Mouse (Mus musculus) MEL (cell line): ENCODE measurements around the gene Actn1. TPM values are rescaled to one million over a fixed set of nuclear protein-coding genes. Genes with fewer than 3 reads are reported as not detected.

Experiments
- DNase-seq: peaks from one replicate; pipeline ENCODE4 v3.0.0; 2011; ENCODE audit warnings: low read depth, low spot score
- H3K27ac ChIP-seq: 2 replicates; pipeline ENCODE4 v1.5.1; 2012; ENCODE audit warnings: low read depth, mild to moderate bottlenecking, control low read depth, low read length, moderate library complexity; ENCODE audit not compliant: control insufficient read depth
- H3K27me3 ChIP-seq, 2 experiments: fragments of 150-350 bp in 1 of 2; sonication (generic) in 1 of 2; 2 replicates each; pipeline ENCODE4 v1.6.1; 2012; ENCODE audit warnings: low read length in 2 of 2, mild to moderate bottlenecking in 2 of 2, improper control_type of control experiment in 1 of 2, moderate library complexity in 1 of 2; ENCODE audit not compliant: insufficient read depth in 2 of 2, control insufficient read depth in 1 of 2
- H3K36me3 ChIP-seq, 2 experiments: 2 replicates each; pipeline ENCODE4 v1.6.1; 2012 to 2014; ENCODE audit warnings: low read length in 2 of 2, improper control_type of control experiment in 1 of 2, inconsistent platforms in 1 of 2, mild to moderate bottlenecking in 1 of 2; ENCODE audit not compliant: insufficient read depth in 2 of 2, control insufficient read depth in 1 of 2
- H3K4me1 ChIP-seq, 2 experiments: fragments of 150-350 bp in 1 of 2; sonication (generic) in 1 of 2; 2 replicates each; pipeline ENCODE4 v1.6.1; 2012; ENCODE audit warnings: low read length in 2 of 2, improper control_type of control experiment in 1 of 2, mild to moderate bottlenecking in 1 of 2; ENCODE audit not compliant: insufficient read depth in 2 of 2, control insufficient read depth in 1 of 2
- H3K4me3 ChIP-seq, 2 experiments: fragments of 150-350 bp in 1 of 2; sonication (generic) in 1 of 2; 2 replicates each; pipeline ENCODE4 v1.5.1; 2012; ENCODE audit warnings: low read depth in 2 of 2, low read length in 2 of 2, mild to moderate bottlenecking in 2 of 2, moderate library complexity in 2 of 2, control low read depth in 1 of 2, improper control_type of control experiment in 1 of 2; ENCODE audit not compliant: control insufficient read depth in 1 of 2, insufficient read depth in 1 of 2
- H3K79me2 ChIP-seq: 2 replicates; pipeline ENCODE4 v1.6.1; 2012; ENCODE audit warnings: mild to moderate bottlenecking, low read length, moderate library complexity; ENCODE audit not compliant: control insufficient read depth, poor library complexity, insufficient read depth
- H3K9ac ChIP-seq: 2 replicates; pipeline ENCODE4 v1.6.1; 2012; ENCODE audit warnings: low read depth, mild to moderate bottlenecking, control low read depth, low read length, moderate library complexity; ENCODE audit not compliant: control insufficient read depth, poor library complexity, severe bottlenecking
- H3K9me3 ChIP-seq: fragments of 150-350 bp; sonication (generic); replicated peaks from 2 replicates; pipeline ENCODE4 v1.6.1; 2012; ENCODE audit warnings: mild to moderate bottlenecking, low read length, improper control_type of control experiment, moderate library complexity; ENCODE audit not compliant: insufficient read depth
- CHD2 ChIP-seq: IDR thresholded peaks from 2 replicates; pipeline ENCODE4 v1.6.1; 2011; ENCODE audit warnings: low read length, improper control_type of control experiment
- CTCF ChIP-seq, 3 experiments: IDR thresholded peaks in 2 of 3; conservative IDR thresholded peaks in 1 of 3; 2 replicates each; pipeline ENCODE4 v1.5.1; 2011 to 2012; ENCODE audit warnings: low read length in 3 of 3, low read depth in 2 of 3, mild to moderate bottlenecking in 2 of 3, improper control_type of control experiment in 1 of 3, inconsistent platforms in 1 of 3, mixed read lengths in 1 of 3, moderate library complexity in 1 of 3; ENCODE audit not compliant: control insufficient read depth in 1 of 3, insufficient read depth in 1 of 3, poor library complexity in 1 of 3, severe bottlenecking in 1 of 3
- E2F4 ChIP-seq: IDR thresholded peaks from 2 replicates; pipeline ENCODE4 v1.6.1; 2011; ENCODE audit warnings: low read depth, low read length, improper control_type of control experiment, borderline replicate concordance
- GATA1 ChIP-seq: IDR thresholded peaks from 2 replicates; pipeline ENCODE4 v1.6.1; 2011; ENCODE audit warnings: low read depth, low read length, improper control_type of control experiment
- HCFC1 ChIP-seq: IDR thresholded peaks from 2 replicates; pipeline ENCODE4 v1.6.1; 2012; ENCODE audit warnings: low read depth, mild to moderate bottlenecking, inconsistent platforms, low read length, improper control_type of control experiment, moderate library complexity
- MAFK ChIP-seq: IDR thresholded peaks from 2 replicates; pipeline ENCODE4 v1.6.1; 2011; ENCODE audit warnings: low read depth, mild to moderate bottlenecking, low read length, improper control_type of control experiment, borderline replicate concordance
- MAX ChIP-seq: IDR thresholded peaks from 2 replicates; pipeline ENCODE4 v1.6.1; 2011; ENCODE audit warnings: low read length, improper control_type of control experiment
- MEF2A ChIP-seq: IDR thresholded peaks from 2 replicates; pipeline ENCODE4 v1.6.1; 2014; ENCODE audit warnings: low read depth, mild to moderate bottlenecking, inconsistent platforms, low read length, improper control_type of control experiment; ENCODE audit not compliant: poor library complexity, insufficient replicate concordance, severe bottlenecking; ENCODE audit errors: extremely low read depth
- MYC ChIP-seq: IDR thresholded peaks from 2 replicates; pipeline ENCODE4 v1.6.1; 2011; ENCODE audit warnings: low read depth, mild to moderate bottlenecking, low read length, improper control_type of control experiment, moderate library complexity
- NELFE ChIP-seq: IDR thresholded peaks from 2 replicates; pipeline ENCODE4 v1.6.1; 2011; ENCODE audit warnings: low read depth, low read length, improper control_type of control experiment
- NRF1 ChIP-seq: IDR thresholded peaks from 2 replicates; pipeline ENCODE4 v1.6.1; 2014; ENCODE audit warnings: low read depth, mild to moderate bottlenecking, inconsistent platforms, low read length, improper control_type of control experiment, moderate library complexity; ENCODE audit not compliant: poor library complexity, insufficient read depth, severe bottlenecking
- POLR2A ChIP-seq, 2 experiments: IDR thresholded peaks; 2 replicates each; pipeline ENCODE4 v1.6.1; 2011 to 2012; ENCODE audit warnings: low read length in 2 of 2, mild to moderate bottlenecking in 2 of 2, control low read depth in 1 of 2, improper control_type of control experiment in 1 of 2, low read depth in 1 of 2, moderate library complexity in 1 of 2; ENCODE audit not compliant: control insufficient read depth in 1 of 2, insufficient read depth in 1 of 2, poor library complexity in 1 of 2
- POLR2AphosphoS2 ChIP-seq: IDR thresholded peaks from 2 replicates; pipeline ENCODE4 v1.6.1; 2011; ENCODE audit warnings: low read length, improper control_type of control experiment
- SMC3 ChIP-seq: IDR thresholded peaks from 2 replicates; pipeline ENCODE4 v1.6.1; 2011; ENCODE audit warnings: low read depth, low read length, improper control_type of control experiment
- UBTF ChIP-seq: IDR thresholded peaks from 2 replicates; pipeline ENCODE4 v1.6.1; 2012; ENCODE audit warnings: low read depth, mild to moderate bottlenecking, inconsistent platforms, low read length, improper control_type of control experiment, moderate library complexity, borderline replicate concordance; ENCODE audit not compliant: insufficient read depth
- USF1 ChIP-seq: IDR thresholded peaks from 2 replicates; pipeline ENCODE4 v1.6.1; 2014; ENCODE audit warnings: low read depth, mild to moderate bottlenecking, inconsistent platforms, low read length, improper control_type of control experiment, moderate library complexity
- ZNF384 ChIP-seq: IDR thresholded peaks from 2 replicates; pipeline ENCODE4 v1.6.1; 2012; ENCODE audit warnings: low read depth, mild to moderate bottlenecking, inconsistent platforms, low read length, improper control_type of control experiment
- polyA plus RNA-seq, 2 experiments: library from polyadenylated mRNA; stranded (reverse) in 1 of 2; unstranded in 1 of 2; fragments of >175 nt in 1 of 2; fragments of >200 nt in 1 of 2; gene quantifications; 2 replicates each; pipeline versions ENCODE4 v1.2.1 to v1.2.4; 2012; ENCODE audit warnings: low replicate concordance in 2 of 2, low read depth in 1 of 2; ENCODE audit not compliant: insufficient read length in 2 of 2, insufficient read depth in 1 of 2, missing spikeins in 1 of 2
- total RNA-seq: library from RNA; depleted of rRNA; stranded (reverse); fragments of 300-350 nt; gene quantifications from 2 replicates; pipeline ENCODE4 v1.2.3, GENCODE M21; 2012

Gene Actn1
- total and polyA plus RNA-seq, 3 experiments = 7.8 to 27.0 TPM; not detected in 1

DNA sequence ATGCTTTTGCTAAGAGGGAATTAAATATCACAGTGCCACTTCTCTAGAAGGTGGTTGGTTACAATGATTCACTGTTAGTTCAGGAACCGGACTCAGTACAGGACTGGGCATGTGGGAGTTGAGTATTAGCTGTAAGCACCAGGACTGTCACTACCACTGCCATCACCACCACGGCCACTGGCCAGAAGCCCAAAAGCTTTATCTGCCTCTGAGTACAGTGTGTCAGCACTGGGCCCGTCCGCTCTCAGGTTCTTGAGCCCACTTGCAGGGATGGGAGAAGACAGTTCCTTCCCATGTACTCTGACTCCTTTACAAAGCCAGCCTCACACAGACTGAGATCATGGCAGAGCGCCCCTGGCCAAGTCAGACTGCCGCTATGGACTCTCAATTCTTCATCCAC is 16.0 kb downstream of the Actn1 start:
- no peaks in the 10 kb centered on the region for H3K36me3 ChIP-seq
- no peaks in the 10 kb centered on the region for H3K9me3 ChIP-seq
- no peaks in the 10 kb centered on the region for H3K4me1 ChIP-seq
- no peak overlapping the region for H3K9ac ChIP-seq
- no peak for DNase-seq
- no peak overlapping the region for H3K4me3 ChIP-seq
- no peaks in the 10 kb centered on the region for H3K79me2 ChIP-seq
- no peaks in the 10 kb centered on the region for H3K27me3 ChIP-seq
- no peak overlapping the region for H3K27ac ChIP-seq
- TF ChIP-seq MEF2A (no peak), ZNF384 (no peak), SMC3 (no peak), USF1 (no peak), E2F4 (no peak), POLR2A (IDR thresholded peaks at IDR 0.05; ENCODE audit: control insufficient read depth in 1 of 2, insufficient read depth in 1 of 2, low read depth in 1 of 2, low read length in 2 of 2, poor library complexity in 1 of 2) (no peak), CHD2 (no peak), NELFE (no peak), HCFC1 (no peak), MAFK (no peak), MAX (no peak)

DNA sequence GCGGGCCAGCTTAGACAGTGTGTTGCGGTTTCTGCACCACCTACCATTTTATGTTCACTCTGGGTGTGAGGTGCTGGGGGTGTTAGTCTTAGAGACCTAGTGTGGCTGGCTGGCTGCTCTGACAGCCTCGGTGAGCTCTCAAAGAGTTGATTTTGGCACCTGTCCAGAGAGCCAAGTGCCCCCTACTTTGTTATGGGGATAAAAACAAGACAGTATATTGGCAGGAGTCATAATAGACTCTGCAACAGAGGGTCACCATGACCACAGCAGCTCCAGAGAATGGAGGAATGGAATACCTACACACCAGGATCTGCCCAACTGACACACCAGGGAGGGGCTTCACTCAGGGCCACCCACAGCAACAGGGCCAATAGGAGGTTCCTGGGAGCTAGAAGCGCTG is 16.8 kb downstream of the Actn1 start:
- no peaks in the 10 kb centered on the region for H3K27me3 ChIP-seq
- no peak for DNase-seq
- H3K4me1 ChIP-seq = no peaks in the 10 kb centered on the region
- H3K4me3 ChIP-seq = no peak overlapping the region
- H3K9ac ChIP-seq = no peak overlapping the region
- H3K9me3 ChIP-seq = no peaks in the 10 kb centered on the region
- H3K36me3 ChIP-seq = no peaks in the 10 kb centered on the region
- TF ChIP-seq NRF1 (no peak), CTCF (IDR thresholded peaks at IDR 0.05 in 2 of 3, conservative IDR thresholded peaks at IDR 0.05 in 1 of 3; ENCODE audit: control insufficient read depth in 1 of 3, insufficient read depth in 1 of 3, low read depth in 2 of 3, low read length in 3 of 3, poor library complexity in 1 of 3, severe bottlenecking in 1 of 3) (no peak), MYC (no peak), POLR2A (IDR thresholded peaks at IDR 0.05; ENCODE audit: control insufficient read depth in 1 of 2, insufficient read depth in 1 of 2, low read depth in 1 of 2, low read length in 2 of 2, poor library complexity in 1 of 2) (no peak), ZNF384 (no peak), HCFC1 (no peak), GATA1 (no peak), MAX (no peak), UBTF (no peak), POLR2AphosphoS2 (no peak)
- no peak overlapping the region for H3K27ac ChIP-seq
- H3K79me2 ChIP-seq = no peaks in the 10 kb centered on the region
